Mouse (Mus musculus) stomach, embryonic 14.5 days (tissue): ENCODE measurements around the gene Stard13. TPM values are rescaled to one million over a fixed set of nuclear protein-coding genes. Genes with fewer than 3 reads are reported as not detected.

ENCODE experiments used
- ATAC-seq: fragments of 200-750 bp; cut with Nextera tagmentation; 2 replicates; pipeline ENCODE4 v1.8.0; 2017; ENCODE audit warnings: low read depth, moderate TSS enrichment; ENCODE audit not compliant: insufficient number of reproducible peaks, insufficient read depth, low FRiP score
- H3K27ac ChIP-seq: fragments of 300-500 bp; sonication (generic); 2 replicates; pipeline ENCODE4 v1.5.1; 2014; ENCODE audit warnings: mild to moderate bottlenecking, low read length, moderate library complexity, mixed read lengths
- H3K27me3 ChIP-seq: fragments of 300-500 bp; sonication (generic); 2 replicates; pipeline ENCODE4 v1.6.1; 2014; ENCODE audit warnings: low read length, control low read depth, mixed read lengths; ENCODE audit not compliant: control insufficient read depth, insufficient read depth
- H3K36me3 ChIP-seq: fragments of 300-500 bp; sonication (generic); 2 replicates; pipeline ENCODE4 v1.6.1; 2014; ENCODE audit warnings: mild to moderate bottlenecking, control low read depth, low read length, moderate library complexity, mixed read lengths; ENCODE audit not compliant: control insufficient read depth, insufficient read depth
- H3K4me1 ChIP-seq: fragments of 300-500 bp; sonication (generic); 2 replicates; pipeline ENCODE4 v1.6.1; 2014; ENCODE audit warnings: low read length, control low read depth, mixed read lengths; ENCODE audit not compliant: control insufficient read depth, insufficient read depth
- H3K4me2 ChIP-seq: fragments of 300-500 bp; sonication (generic); replicated peaks from 2 replicates; pipeline ENCODE4 v1.6.1; 2014; ENCODE audit warnings: low read depth, low read length, control low read depth
- H3K4me3 ChIP-seq: fragments of 300-500 bp; sonication (generic); 2 replicates; pipeline ENCODE4 v1.5.1; 2014; ENCODE audit warnings: low read depth, low read length, control low read depth
- H3K9ac ChIP-seq: fragments of 300-500 bp; sonication (generic); replicated peaks from 2 replicates; pipeline ENCODE4 v1.6.1; 2014; ENCODE audit warnings: low read depth, mild to moderate bottlenecking, control low read depth, low read length, moderate library complexity, mixed read lengths
- H3K9me3 ChIP-seq: fragments of 300-500 bp; sonication (generic); 2 replicates; pipeline ENCODE4 v1.6.1; 2016; ENCODE audit warnings: low read depth, low read length, control low read depth; ENCODE audit not compliant: control insufficient read depth
- WGBS: fragments of 180-500 bp; shearing (Covaris S2); extraction: QIAGEN DNeasy Blood & Tissue Kit; methylation state at CpG from one replicate; pipeline ENCODE4 v1.1.7; 2014; 5-methylcytosine and 5-hydroxymethylcytosine counted together
- polyA plus RNA-seq: library from polyadenylated mRNA; unstranded; fragments of >200 nt; fragmentation: Nextera tagmentation; extraction: Ambion mirVana; gene quantifications from 2 replicates; pipeline ENCODE4 v1.2.1, GENCODE M21; 2014

Stard13 gene
- polyA plus RNA-seq, 1 experiment from 2014 or later: 14.1 TPM

GRCm38 (mm10) chr5:151168191-151168590 lies 65.4 kb downstream of the Stard13 start:
- H3K4me3 ChIP-seq: no peak overlapping the region
- no peaks in the 10 kb centered on the region for H3K27me3 ChIP-seq
- no peak overlapping the region for H3K27ac ChIP-seq
- no peaks in the 10 kb centered on the region for H3K36me3 ChIP-seq
- peaks cover 5% of the 10 kb centered on the region; the same call in 1 of the 2 replicates for H3K4me1 ChIP-seq
- WGBS: 67% methylated on average over 3 of the region's 3 CpGs
- no peaks in the 10 kb centered on the region for H3K9me3 ChIP-seq
- no peak overlapping the region for H3K9ac ChIP-seq
- no peak for ATAC-seq
- no peak overlapping the region for H3K4me2 ChIP-seq

GRCm38 (mm10) chr5:151167641-151168040 lies 66.0 kb downstream of the Stard13 start:
- H3K27me3 ChIP-seq: no peaks in the 10 kb centered on the region
- H3K4me2 ChIP-seq: no peak overlapping the region
- H3K9me3 ChIP-seq: no peaks in the 10 kb centered on the region
- WGBS: 42% methylated on average over 6 of the region's 6 CpGs
- H3K9ac ChIP-seq: no peak overlapping the region
- H3K4me3 ChIP-seq: no peak overlapping the region
- H3K36me3 ChIP-seq: no peaks in the 10 kb centered on the region
- peaks cover 5% of the 10 kb centered on the region; the same call in 1 of the 2 replicates for H3K4me1 ChIP-seq
- H3K27ac ChIP-seq: no peak overlapping the region
- no peak for ATAC-seq

GRCm38 (mm10) chr5:151166266-151166665 lies 67.4 kb downstream of the Stard13 start:
- H3K4me1 ChIP-seq: peaks cover 5% of the 10 kb centered on the region; the same call in 1 of the 2 replicates
- WGBS: 72% methylated on average over 5 of the region's 5 CpGs
- H3K9ac ChIP-seq: no peak overlapping the region
- no peak for ATAC-seq
- no peak overlapping the region for H3K27ac ChIP-seq
- no peaks in the 10 kb centered on the region for H3K36me3 ChIP-seq
- no peaks in the 10 kb centered on the region for H3K9me3 ChIP-seq
- no peaks in the 10 kb centered on the region for H3K27me3 ChIP-seq
- no peak overlapping the region for H3K4me2 ChIP-seq
- no peak overlapping the region for H3K4me3 ChIP-seq

DNA sequence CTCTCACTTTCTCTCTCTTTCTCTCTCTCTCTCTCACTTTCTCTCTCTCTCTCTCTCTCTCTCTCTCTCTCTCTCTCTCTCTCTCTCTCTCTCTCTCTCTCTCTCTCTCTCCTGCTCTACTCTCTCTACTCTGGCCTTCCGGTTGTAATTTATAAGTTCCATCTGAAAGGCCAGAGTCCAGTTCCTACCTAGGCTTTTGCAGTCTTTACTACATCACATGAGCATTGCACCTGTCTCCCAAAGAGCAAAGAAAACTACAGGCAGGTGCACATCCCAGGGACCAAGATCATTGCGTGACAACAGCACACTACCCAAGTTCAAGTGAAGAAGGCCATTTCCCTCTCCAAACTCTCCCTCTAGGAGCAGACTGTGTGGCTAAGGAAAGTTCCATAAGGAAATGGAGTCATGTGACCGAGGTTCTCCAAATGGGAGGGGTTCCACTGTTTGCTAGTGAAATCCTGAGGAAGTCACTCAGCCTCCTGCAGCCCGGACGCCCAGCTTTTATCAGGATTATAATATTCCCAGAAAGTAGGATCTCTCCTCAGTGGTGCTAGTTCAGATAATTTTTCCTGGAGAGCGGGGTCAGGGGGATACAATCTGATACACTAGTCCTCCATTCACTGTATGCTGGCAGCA lies 68.1 kb downstream of the Stard13 start:
- H3K9ac ChIP-seq: no peak overlapping the region
- no peaks in the 10 kb centered on the region for H3K9me3 ChIP-seq
- no peak for ATAC-seq
- H3K36me3 ChIP-seq: no peaks in the 10 kb centered on the region
- 79% methylated on average over 6 of the region's 6 CpGs for WGBS
- no peaks in the 10 kb centered on the region for H3K27me3 ChIP-seq
- H3K27ac ChIP-seq: no peak overlapping the region
- H3K4me1 ChIP-seq: peaks cover 5% of the 10 kb centered on the region; the same call in 1 of the 2 replicates
- no peak overlapping the region for H3K4me3 ChIP-seq
- H3K4me2 ChIP-seq: no peak overlapping the region

GRCm38 (mm10) chr5:151164815-151165214 lies 68.8 kb downstream of the Stard13 start:
- Histone ChIP-seq H3K4me1 (peaks cover 5% of the 10 kb centered on the region; the same call in 1 of the 2 replicates), H3K9ac (no peak overlapping the region), H3K4me3 (no peak overlapping the region), H3K36me3 (no peaks in the 10 kb centered on the region), H3K4me2 (no peak overlapping the region), H3K27ac (no peak overlapping the region), H3K27me3 (no peaks in the 10 kb centered on the region), H3K9me3 (no peaks in the 10 kb centered on the region)
- 59% methylated on average over 4 of the region's 4 CpGs for WGBS
- no peak for ATAC-seq

DNA sequence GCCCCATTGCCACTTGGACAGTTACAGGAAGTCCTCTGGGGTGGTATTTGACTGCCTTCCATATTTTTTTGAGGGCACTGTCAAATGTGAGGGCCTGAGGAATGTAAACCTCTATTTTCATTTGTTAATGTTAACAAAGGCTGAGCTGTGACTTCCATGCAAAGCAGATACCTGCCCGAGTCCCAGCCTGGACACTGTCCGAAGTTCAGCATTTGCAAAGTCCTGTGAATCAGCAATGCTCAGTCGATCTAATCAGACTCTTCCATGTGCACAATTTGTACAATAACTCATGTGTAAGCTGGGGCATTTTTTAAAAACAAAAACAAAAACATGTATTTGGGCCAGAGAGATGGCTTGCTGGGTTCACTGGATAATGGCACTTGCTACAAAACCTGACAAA lies 71.0 kb downstream of the Stard13 start:
- Histone ChIP-seq H3K4me2 (no peak overlapping the region), H3K27ac (no peak overlapping the region), H3K4me1 (peaks cover 5% of the 10 kb centered on the region; the same call in 1 of the 2 replicates), H3K36me3 (no peaks in the 10 kb centered on the region), H3K27me3 (no peaks in the 10 kb centered on the region), H3K9me3 (no peaks in the 10 kb centered on the region), H3K9ac (no peak overlapping the region), H3K4me3 (no peak overlapping the region)
- ATAC-seq: no peak
- WGBS: 93% methylated on average over 3 of the region's 3 CpGs

DNA sequence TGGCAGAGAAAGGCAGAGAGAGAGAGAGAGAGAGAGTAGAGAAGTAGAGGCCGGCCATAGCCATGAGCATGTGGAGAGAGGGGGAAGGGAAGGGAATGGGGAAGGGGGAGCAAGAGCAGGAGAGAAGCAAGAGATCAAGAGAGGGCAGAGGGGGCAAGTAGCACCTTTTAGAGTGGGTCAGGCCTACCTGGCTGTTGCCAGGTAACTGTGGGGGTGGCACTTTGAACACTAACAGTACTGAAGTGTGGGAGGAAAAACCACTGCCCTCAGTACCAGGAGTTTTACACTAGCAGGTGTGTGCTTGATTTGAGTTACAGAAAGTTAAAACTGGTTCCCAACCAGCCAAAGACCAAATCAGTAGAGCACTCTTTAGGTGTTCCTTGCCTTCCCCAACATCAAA lies 78.4 kb downstream of the Stard13 start:
- H3K4me1 ChIP-seq: no peaks in the 10 kb centered on the region; the same call in 1 of the 2 replicates
- no peak overlapping the region for H3K9ac ChIP-seq
- WGBS: 83% methylated on average over 1 of the region's 1 CpGs
- ATAC-seq: no peak
- H3K27ac ChIP-seq: no peak overlapping the region
- no peaks in the 10 kb centered on the region for H3K36me3 ChIP-seq
- H3K4me2 ChIP-seq: no peak overlapping the region
- H3K27me3 ChIP-seq: no peaks in the 10 kb centered on the region
- H3K9me3 ChIP-seq: no peaks in the 10 kb centered on the region
- H3K4me3 ChIP-seq: no peak overlapping the region

- no peaks in the 10 kb centered on the region for H3K36me3 ChIP-seq
- no peak overlapping the region for H3K27ac ChIP-seq
- H3K9ac ChIP-seq: no peak overlapping the region
- H3K4me2 ChIP-seq: no peak overlapping the region
- H3K4me3 ChIP-seq: no peak overlapping the region
- H3K4me1 ChIP-seq: no peaks in the 10 kb centered on the region; the same call in 1 of the 2 replicates
- H3K27me3 ChIP-seq: no peaks in the 10 kb centered on the region
- ATAC-seq: peak; percentile 59; the same call in 1 of the 2 replicates
- WGBS: 34% methylated on average over 3 of the region's 3 CpGs
- no peaks in the 10 kb centered on the region for H3K9me3 ChIP-seq
Measured at GRCm38 (mm10) chr5:151154780-151155179, 78.9 kb downstream of the Stard13 start.

- WGBS: 64% methylated on average over 4 of the region's 4 CpGs
- Histone ChIP-seq H3K4me2 (no peak overlapping the region), H3K27me3 (no peaks in the 10 kb centered on the region), H3K9ac (no peak overlapping the region), H3K4me1 (no peaks in the 10 kb centered on the region; the same call in 1 of the 2 replicates), H3K27ac (no peak overlapping the region), H3K4me3 (no peak overlapping the region), H3K36me3 (no peaks in the 10 kb centered on the region), H3K9me3 (no peaks in the 10 kb centered on the region)
- ATAC-seq: no peak
Measured at GRCm38 (mm10) chr5:151154030-151154429, 79.6 kb downstream of the Stard13 start.
